Mouse (Mus musculus) intestine, embryonic 14.5 days (tissue): ENCODE measurements around the gene Mok. TPM values are rescaled to one million over a fixed set of nuclear protein-coding genes. Genes with fewer than 3 reads are reported as not detected.

Experiments
- ATAC-seq: fragments of 200-750 bp; cut with Nextera tagmentation; replicated peaks from 2 replicates; pipeline ENCODE4 v1.8.0; 2017; ENCODE audit warnings: low read depth, moderate number of reproducible peaks, moderate TSS enrichment, moderate library complexity; ENCODE audit not compliant: low FRiP score, low TSS enrichment
- DNase-seq: peaks from one replicate; pipeline ENCODE4 v3.0.0-alpha.2; 2018; ENCODE audit warnings: low spot score
- H3K27ac ChIP-seq: fragments of 300-500 bp; sonication (generic); 2 replicates; pipeline ENCODE4 v1.5.1; 2014; ENCODE audit warnings: low read depth, mild to moderate bottlenecking, control low read depth
- H3K27me3 ChIP-seq: fragments of 300-500 bp; sonication (generic); replicated peaks from 2 replicates; pipeline ENCODE4 v1.6.1; 2014; ENCODE audit warnings: low read length, control low read depth; ENCODE audit not compliant: control insufficient read depth, insufficient read depth
- H3K36me3 ChIP-seq: fragments of 300-500 bp; sonication (generic); 2 replicates; pipeline ENCODE4 v1.6.1; 2014; ENCODE audit warnings: low read length, control low read depth; ENCODE audit not compliant: control insufficient read depth, insufficient read depth
- H3K4me1 ChIP-seq: fragments of 300-500 bp; sonication (generic); replicated peaks from 2 replicates; pipeline ENCODE4 v1.6.1; 2014; ENCODE audit warnings: low read length, control low read depth, mixed read lengths; ENCODE audit not compliant: control insufficient read depth, insufficient read depth
- H3K4me2 ChIP-seq: fragments of 300-500 bp; sonication (generic); 2 replicates; pipeline ENCODE4 v1.6.1; 2014; ENCODE audit warnings: low read length
- H3K4me3 ChIP-seq: fragments of 300-500 bp; sonication (generic); 2 replicates; pipeline ENCODE4 v1.5.1; 2014; ENCODE audit warnings: low read depth, low read length, control low read depth, mixed read lengths
- H3K9ac ChIP-seq: fragments of 300-500 bp; sonication (generic); 2 replicates; pipeline ENCODE4 v1.6.1; 2014; ENCODE audit warnings: mild to moderate bottlenecking, low read length
- H3K9me3 ChIP-seq: fragments of 300-500 bp; sonication (generic); 2 replicates; pipeline ENCODE4 v1.6.1; 2016; ENCODE audit warnings: low read length, control low read depth; ENCODE audit not compliant: control insufficient read depth
- WGBS: fragments of 180-500 bp; shearing (Covaris S2); extraction: QIAGEN DNeasy Blood & Tissue Kit; methylation state at CpG from one replicate; pipeline ENCODE4 v1.1.7; 2014; 5-methylcytosine and 5-hydroxymethylcytosine counted together
- polyA plus RNA-seq: library from polyadenylated mRNA; unstranded; fragments of >200 nt; fragmentation: Nextera tagmentation; extraction: Ambion mirVana; gene quantifications from 2 replicates; pipeline ENCODE4 v1.2.1, GENCODE M21; 2014

The Mok gene
- 3.5 and 5.6 TPM in 2 replicates for polyA plus RNA-seq

DNA sequence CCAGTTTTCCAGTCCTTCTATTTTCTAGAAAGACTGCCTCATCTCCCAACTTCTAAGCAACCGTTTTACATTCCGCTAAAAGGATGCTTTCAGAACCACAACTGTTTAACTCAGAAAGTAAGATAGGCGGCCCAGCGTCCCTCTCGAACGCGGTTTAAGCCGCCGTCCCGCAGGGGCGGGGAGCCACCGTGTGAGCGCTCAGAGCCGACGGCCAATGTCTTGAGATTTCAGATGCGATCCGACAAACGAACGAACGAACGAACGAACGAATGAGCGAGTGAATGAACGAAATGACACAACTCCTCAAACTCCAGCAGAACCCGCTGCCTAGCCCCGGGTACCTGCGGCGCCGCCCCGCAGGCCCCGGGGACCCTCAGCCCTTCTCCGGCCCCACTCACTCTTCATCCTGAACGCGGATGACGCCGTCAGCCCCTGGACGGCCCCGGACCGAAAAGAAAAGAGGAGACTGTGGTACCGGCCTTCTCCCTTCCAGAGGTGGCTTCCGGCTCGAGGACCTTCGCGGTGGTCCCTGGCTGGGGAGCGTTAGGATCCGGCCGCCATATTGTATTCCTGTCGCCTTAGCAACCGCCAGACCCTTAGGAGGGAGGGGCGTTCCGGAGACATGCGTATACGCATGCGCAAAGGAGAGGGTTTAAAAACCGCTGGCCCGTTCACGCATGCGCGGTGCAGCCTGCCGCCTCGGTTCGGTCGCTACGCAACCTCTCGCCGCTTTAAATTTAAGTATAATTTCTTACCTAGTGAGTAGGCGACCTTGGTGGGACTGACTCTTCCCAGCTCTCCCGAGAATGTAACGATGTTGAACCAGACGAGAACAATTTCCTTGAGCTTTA, at the start of gene Mok:
Mok (minus strand) TSS at position 592 of the 851 bp plus-strand sequence.
- Histone ChIP-seq H3K4me3 (peak within 1 kb of the TSS; percentile 69), H3K27ac (no peak within 1 kb of the TSS), H3K36me3 (no peaks in the 10 kb centered on the region), H3K9me3 (no peaks in the 10 kb centered on the region), H3K4me1 (no peaks in the 10 kb centered on the region), H3K9ac (peak within 1 kb of the TSS; percentile 46), H3K27me3 (no peaks in the 10 kb centered on the region), H3K4me2 (peak within 1 kb of the TSS; percentile 66)
- under 1% methylated on average over 70 of the region's 71 CpGs for WGBS
- ATAC-seq = peak; percentile 47
- DNase-seq = peak; percentile 98

DNA sequence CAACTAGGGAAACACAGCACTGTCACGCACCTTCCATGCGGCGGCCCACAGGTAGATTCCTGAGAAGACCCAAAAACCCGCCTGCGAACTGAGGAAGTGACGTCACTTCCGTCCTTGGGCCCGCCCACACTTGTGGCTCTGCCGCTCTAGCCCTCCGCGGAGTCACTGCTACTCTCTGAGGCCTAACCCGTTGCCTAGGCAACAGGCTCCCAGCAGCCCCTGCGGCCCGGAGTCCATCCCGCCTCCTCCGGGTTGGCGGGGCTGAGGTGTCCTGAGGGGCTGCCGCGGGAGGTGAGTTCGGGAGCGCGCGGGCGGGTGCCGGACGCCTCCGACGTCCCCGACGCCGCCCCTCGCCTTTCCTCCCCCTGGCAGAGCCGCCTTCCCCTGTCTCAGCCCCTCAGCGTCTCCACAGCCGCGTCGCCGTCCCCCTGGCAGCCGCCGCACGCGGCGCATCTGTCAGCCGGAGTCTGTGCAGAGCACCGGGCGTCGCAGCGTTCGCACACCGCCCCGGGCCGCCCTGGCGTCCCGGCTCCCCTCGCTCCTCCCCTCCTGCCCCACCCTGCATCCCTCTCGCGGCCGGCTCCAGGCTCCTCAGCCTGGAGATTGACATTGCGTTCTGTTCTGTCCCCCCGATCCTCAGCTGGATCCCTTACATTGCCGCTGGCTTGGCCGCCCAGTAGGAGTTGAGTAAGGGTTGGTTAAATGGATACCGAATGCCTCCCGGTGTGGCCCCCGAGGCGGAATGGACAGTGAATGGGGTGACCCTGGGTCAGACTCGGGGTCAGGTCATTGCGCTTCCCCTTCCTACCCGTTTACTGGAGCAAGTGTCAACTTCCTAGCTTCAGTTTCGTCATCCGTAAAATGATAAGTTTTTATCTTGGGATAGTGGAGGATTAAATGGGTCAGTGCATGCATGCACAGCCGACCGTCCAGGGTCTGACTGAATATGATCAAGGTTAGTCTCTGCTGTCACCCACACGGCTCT, 48.6 kb upstream of the Mok start, which contains the start of the genes Cinp and Tecpr2:
Cinp (minus strand) TSS at position 110 of the 985 bp plus-strand sequence.
Tecpr2 (plus strand) TSS at position 229 of the 985 bp plus-strand sequence.
- Histone ChIP-seq H3K9ac (peak within 1 kb of the TSS; percentile 73), H3K4me2 (peak within 1 kb of the TSS; percentile 95), H3K27ac (peak within 1 kb of the TSS; percentile 80), H3K4me3 (peak within 1 kb of the TSS; percentile 91), H3K9me3 (no peaks in the 10 kb centered on the region), H3K36me3 (no peaks in the 10 kb centered on the region), H3K4me1 (peaks cover 16% of the 10 kb centered on the region; the same call in 1 of the 2 replicates), H3K27me3 (no peaks in the 10 kb centered on the region)
- DNase-seq (peak; percentile 95), ATAC-seq (peak; percentile 100)
- under 1% methylated on average over 60 of the region's 74 CpGs for WGBS

DNA sequence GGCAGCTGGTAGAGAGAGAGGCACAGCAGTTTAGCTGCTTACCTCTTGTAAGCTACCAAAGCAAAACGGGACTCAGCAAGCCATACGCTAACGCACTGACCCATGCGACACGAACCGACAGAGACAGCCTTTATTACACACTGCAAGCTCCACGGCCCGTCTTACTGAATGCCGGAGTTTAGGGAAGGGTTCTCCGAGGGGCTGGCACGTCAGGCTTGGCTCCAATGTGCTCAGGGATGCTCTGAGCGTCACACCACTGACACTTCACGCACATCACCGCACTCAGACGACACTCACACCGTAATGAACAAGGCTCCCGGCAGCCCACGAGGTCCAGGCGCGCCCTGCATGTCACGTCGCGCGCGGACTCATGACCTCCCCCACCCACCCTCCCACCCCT, 47.9 kb upstream of the Mok start:
- no peak; the same call in 1 of the 2 replicates for ATAC-seq
- peaks cover 16% of the 10 kb centered on the region; the same call in 1 of the 2 replicates for H3K4me1 ChIP-seq

DNA sequence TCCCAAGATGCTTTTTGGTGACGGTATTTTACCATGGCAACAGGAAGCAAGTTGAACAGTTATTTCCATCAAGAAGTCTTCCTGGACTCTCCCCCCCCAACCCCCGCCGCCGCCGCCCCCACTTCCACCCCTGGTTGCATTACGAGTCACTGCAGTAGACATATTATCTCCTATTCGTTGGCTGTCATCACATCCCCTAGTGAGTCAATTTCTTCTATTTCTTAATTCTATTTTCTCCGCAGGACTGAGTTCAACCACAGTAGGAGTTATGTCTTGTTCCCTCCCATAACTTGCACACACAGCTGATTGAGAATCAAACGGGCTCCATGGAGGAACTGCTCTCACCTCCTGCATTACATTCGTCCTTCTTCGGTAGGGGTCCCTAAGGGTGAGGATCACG, 47.4 kb upstream of the Mok start:
- H3K9ac ChIP-seq = peak overlapping the region; percentile 73
- no peak overlapping the region for H3K27ac ChIP-seq
- 44% methylated on average over 12 of the region's 12 CpGs for WGBS

More for the DNA sequence above, 47.9 kb upstream of the Mok start:
- DNase-seq = no peak
- Histone ChIP-seq H3K9ac (peak overlapping the region; percentile 73), H3K36me3 (peaks cover 3% of the 10 kb centered on the region; the same call in 1 of the 2 replicates), H3K27ac (no peak overlapping the region), H3K27me3 (no peaks in the 10 kb centered on the region), H3K4me3 (peak overlapping the region; percentile 91), H3K4me2 (peak overlapping the region; percentile 95), H3K9me3 (no peaks in the 10 kb centered on the region)
- 0% methylated on average over 25 of the region's 25 CpGs for WGBS

DNA sequence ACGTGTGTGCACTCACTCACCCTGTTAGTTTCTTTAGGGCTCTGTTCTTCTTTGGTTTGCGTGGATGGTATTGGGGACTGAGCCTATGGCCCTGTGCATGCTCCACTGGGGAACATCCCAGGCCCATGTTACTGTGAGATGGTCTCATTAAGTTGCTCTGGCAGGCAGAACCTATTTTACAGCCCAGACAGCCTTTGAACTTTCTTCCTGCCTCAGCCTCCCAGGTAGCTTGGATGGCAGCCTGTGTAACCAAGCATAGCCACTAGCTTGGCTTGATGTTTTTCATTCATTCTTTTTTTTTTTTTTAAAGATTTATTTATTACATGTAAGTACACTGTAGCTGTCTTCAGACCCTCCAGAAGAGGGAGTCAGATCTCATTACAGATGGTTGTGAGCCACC, 44.5 kb upstream of the Mok start:
- Histone ChIP-seq H3K4me1 (peaks cover 15% of the 10 kb centered on the region; the same call in 1 of the 2 replicates), H3K4me3 (no peak overlapping the region), H3K4me2 (no peak overlapping the region), H3K27me3 (no peaks in the 10 kb centered on the region), H3K9me3 (no peaks in the 10 kb centered on the region), H3K36me3 (peaks cover 24% of the 10 kb centered on the region; the same call in 1 of the 2 replicates), H3K9ac (no peak overlapping the region), H3K27ac (no peak overlapping the region)
- ATAC-seq = no peak
- WGBS = 93% methylated on average over 2 of the region's 2 CpGs
- DNase-seq = no peak

More for the DNA sequence above, 47.4 kb upstream of the Mok start:
- H3K36me3 ChIP-seq = peaks cover 6% of the 10 kb centered on the region; the same call in 1 of the 2 replicates
- peak overlapping the region; percentile 95 for H3K4me2 ChIP-seq
- peaks cover 16% of the 10 kb centered on the region; the same call in 1 of the 2 replicates for H3K4me1 ChIP-seq
- peak overlapping the region; percentile 91 for H3K4me3 ChIP-seq
- DNase-seq (no peak), ATAC-seq (no peak)
- no peaks in the 10 kb centered on the region for H3K9me3 ChIP-seq
- no peaks in the 10 kb centered on the region for H3K27me3 ChIP-seq

DNA sequence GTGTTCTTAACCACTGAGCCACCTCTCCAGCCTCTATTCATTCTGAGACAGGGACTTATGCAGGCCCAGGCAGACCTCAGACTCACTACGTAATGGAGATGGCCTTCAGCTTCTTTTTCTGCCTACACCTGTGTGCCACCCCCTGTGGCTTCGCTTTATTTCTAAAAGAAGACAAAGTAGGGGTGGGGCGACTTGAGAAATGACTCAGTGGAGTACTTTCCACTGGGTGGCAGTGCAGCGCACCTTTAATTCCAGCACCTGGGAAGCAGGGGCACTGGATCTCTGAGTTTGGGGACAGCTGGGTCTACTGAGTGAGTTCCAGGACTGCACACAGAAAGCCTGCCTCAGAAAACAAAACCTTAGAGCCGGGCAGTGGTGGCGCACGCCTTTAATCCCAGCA, 41.6 kb upstream of the Mok start:
- Histone ChIP-seq H3K27me3 (no peaks in the 10 kb centered on the region), H3K36me3 (peaks cover 47% of the 10 kb centered on the region), H3K4me3 (no peak overlapping the region), H3K9me3 (no peaks in the 10 kb centered on the region), H3K27ac (no peak overlapping the region), H3K4me1 (no peaks in the 10 kb centered on the region), H3K9ac (no peak overlapping the region), H3K4me2 (no peak overlapping the region)
- no peak for ATAC-seq
- 87% methylated on average over 7 of the region's 7 CpGs for WGBS
- no peak for DNase-seq

DNA sequence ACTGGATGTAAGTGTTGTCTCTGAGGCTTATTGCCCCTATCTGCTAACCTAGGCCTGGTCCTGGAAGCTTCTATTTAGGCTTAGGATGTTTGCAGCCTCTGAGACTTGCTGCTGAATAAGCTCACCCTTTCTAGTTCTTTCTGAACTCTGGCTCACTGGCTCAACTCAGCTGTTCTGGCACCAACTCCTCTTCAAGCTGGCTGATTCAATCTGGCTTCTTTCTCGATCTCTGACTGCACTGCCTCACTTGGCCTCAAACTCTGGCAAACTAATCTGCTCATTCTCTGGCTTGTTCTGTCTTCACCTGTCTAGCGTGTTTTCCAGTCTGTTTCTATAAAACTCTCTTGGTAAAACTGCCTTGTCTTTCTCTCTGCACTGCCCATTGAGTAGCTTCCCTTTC, 34.6 kb upstream of the Mok start:
- no peaks in the 10 kb centered on the region for H3K4me1 ChIP-seq
- WGBS = 86% methylated on average over 2 of the region's 2 CpGs
- no peak for ATAC-seq
- peaks cover 88% of the 10 kb centered on the region for H3K36me3 ChIP-seq
- H3K27ac ChIP-seq = no peak overlapping the region
- no peak overlapping the region for H3K4me2 ChIP-seq
- DNase-seq = no peak
- H3K9me3 ChIP-seq = no peaks in the 10 kb centered on the region
- no peak overlapping the region for H3K4me3 ChIP-seq
- H3K9ac ChIP-seq = no peak overlapping the region
- no peaks in the 10 kb centered on the region for H3K27me3 ChIP-seq

DNA sequence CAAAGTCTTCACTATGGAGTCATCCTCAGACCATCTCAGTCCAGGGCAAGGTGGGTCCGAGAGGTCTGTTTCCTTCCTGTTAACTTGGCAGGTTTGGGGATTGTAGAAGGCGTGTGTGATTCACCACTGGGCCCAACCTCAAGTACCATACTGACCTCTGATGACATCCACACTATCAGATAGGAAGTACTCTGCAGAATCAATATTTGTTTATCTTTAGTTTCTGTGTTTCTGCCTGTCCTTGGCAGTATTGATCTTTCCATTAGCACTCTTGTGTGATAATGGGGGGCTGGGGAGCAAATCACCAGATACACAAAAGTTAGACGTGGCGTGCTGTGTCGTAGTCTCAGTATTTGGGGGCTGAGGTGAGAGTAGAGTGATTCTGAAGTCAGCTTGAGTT, 30.5 kb upstream of the Mok start:
- Histone ChIP-seq H3K4me1 (no peaks in the 10 kb centered on the region), H3K36me3 (peaks cover 90% of the 10 kb centered on the region), H3K9me3 (no peaks in the 10 kb centered on the region), H3K9ac (no peak overlapping the region), H3K27me3 (no peaks in the 10 kb centered on the region), H3K27ac (no peak overlapping the region), H3K4me2 (no peak overlapping the region), H3K4me3 (no peak overlapping the region)
- no peak for DNase-seq
- WGBS = 86% methylated on average over 5 of the region's 5 CpGs
- no peak for ATAC-seq
